Mouse (Mus musculus) frontal cortex, postnatal 10 days (tissue): Measurements from ENCODE around the gene Man1a2.

ENCODE experiments used
- DNase-seq, 2 experiments: peaks; one replicate each; pipeline ENCODE4 v3.0.0; 2022; ENCODE audit warnings: low spot score in 2 of 2, mixed read lengths in 1 of 2

Man1a2 gene

DNA sequence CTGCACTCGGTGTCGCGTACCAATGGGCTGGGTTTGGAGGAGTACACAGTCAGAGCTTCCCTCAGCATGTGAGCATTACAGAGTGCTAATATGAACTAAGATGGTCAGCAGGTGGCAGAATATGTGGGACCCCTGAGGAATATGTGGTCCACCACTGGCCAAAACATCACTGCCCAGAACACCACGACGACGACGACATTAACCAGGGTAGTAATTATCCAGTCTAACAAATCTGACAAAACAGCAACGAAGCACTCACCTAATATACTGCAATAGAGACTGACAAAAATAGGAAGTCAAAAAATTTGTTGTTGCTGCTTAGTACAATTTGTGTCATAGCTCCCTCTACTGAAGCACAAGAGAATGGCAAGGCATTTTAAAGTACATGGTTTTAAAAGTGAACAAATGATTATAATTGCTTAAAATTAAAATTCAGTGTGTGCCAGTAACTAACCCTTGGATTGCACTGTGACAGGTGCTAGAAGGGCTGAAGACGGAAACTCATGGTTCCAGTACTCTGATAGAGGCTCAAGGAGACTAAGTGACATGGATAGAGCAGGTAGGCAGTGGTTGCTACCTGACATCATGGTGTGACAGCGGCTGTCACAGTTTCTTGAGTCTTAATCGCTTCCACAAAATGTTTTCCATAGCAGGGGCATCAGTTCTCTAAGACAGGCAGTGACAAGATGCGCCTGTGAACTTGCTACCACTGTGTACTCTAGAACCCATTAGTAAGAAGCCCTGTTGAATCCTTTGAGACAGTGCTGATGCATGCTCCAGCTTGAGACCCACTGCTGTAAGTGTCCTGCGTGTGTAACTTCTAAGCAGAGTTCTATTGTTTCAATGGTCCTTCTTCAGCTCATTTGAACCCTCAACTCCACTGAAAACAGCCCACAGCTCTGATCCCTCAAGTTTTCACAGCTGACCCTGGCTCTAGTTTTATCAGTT lies 116.6 kb downstream of the Man1a2 start:
- no peak for DNase-seq

DNA sequence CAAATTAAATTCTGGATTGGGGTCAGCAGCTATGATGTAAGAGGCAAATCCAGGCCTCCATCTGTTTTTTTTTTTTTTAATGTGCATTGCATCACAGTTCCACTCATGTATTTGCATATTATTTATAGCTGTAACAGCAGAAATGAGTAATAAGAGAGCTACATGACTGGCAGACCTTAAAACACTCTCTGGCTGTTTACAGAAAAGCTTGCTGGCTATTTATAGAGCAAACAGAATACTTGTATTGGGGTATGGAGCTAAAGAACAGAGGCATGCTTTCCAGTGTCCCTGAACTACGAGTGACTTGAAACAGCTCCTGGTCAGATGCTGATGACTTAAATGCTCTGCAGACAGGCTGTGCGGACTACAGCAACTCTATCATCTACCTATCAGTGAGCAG lies 121.7 kb downstream of the Man1a2 start:
- no peak for DNase-seq

DNA sequence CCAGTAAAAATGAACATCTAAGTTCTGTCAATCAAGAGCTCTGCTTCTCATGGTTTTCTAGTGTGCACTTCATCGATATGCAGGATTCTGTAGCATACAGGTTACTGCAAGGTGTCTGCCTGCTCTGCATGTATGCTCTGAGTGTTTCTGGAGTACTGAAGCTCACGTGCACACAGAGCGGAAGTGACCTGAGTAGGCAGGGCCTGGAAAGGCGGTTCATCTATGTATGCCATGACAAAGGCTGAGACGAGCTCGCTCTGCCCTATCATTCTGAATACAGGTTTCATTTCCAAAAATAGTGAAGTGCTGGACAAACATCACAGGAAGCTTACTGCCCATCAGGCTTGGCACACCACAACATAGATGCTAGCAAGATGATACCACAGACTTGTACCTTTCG lies 122.8 kb downstream of the Man1a2 start:
- DNase-seq = no peak

DNA sequence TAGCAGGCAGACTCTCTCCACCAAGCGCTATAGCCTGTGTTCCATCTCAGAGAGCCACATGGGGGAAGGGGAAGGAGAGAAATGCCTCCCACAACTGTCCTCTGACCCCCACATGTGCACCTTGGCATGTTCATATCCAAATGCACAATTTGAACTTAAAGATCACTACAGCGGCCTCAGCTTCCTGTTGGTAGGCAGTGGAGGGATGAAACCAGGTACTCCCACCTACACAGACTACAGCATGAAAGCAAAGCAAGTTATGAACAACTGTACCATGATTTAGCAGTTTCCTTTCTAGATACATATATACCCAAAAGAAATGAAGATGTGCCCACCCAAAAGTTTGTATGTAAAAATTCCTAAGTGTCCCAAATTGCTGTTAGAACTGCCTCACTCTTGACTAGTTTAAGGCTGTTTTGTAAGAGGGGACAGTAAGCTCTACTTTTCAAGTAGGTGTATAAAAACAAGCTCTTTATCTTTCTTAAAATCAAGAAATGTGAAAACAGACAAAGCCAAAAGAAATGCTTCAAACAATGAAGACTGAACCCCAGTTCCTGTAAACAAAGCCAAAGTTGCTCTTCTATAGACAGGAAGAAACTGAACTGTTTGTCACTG lies 123.6 kb downstream of the Man1a2 start:
- DNase-seq = no peak

DNA sequence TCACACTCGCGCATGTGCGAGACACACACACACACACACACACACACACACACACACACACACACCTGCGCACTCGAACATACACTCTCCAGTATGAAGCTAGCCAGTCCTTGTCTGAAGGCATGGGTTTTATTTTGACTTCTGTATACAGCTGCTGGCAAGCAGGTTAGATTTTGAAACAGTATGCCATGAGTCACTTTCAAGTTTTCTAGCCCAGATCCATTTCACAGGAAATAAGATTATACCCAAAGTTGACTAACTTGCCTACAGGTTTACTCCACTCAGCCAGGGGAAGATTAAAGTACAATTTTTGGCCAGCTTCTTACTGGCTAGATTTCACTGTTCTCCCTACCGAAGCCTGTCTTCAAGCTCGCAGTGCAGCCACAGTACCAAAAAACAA lies 125.9 kb downstream of the Man1a2 start:
- no peak for DNase-seq

DNA sequence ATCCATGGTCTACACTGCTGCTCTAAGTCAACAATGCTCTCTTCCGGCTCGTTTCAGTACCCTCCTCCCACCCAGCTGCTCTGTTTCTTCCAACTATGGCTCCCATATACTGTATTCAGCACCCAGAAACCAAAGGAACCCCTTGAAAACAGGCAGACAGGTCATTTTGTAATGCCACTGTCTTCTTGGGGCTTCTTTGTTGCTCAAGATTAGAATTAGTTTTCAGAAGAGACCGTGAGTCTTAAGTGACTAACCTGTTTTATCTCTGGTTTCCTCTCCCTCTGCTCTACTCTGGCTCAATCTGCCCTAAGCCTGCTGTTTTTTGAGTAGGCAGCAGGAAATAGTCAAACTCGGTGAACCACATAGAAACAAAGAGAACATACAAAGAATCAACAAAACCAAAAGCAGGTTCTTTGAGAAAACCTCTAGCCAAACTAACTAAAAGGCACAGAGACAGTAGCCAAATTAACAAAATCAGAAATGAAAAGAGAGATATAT lies 127.0 kb downstream of the Man1a2 start:
- DNase-seq = no peak

DNA sequence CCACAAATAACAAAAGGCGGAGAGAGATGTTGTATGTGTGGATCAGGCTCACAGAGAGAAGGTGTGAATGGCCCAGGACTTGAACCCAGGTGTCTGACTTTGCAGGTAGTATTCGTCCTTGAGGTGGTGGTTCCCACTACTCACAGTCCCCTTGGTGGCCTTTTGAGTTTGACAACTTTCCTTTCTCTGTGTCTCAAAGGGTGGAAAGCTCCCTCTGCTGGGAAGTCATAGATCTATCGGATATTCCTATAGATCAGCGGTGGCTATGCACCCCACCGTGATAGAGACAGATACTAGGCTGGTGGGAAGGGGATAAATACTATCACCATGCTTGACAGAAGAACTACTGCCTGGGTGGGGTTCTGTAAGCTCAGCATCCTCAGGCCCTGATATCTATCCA lies 130.5 kb downstream of the Man1a2 start:
- no peak for DNase-seq

DNA sequence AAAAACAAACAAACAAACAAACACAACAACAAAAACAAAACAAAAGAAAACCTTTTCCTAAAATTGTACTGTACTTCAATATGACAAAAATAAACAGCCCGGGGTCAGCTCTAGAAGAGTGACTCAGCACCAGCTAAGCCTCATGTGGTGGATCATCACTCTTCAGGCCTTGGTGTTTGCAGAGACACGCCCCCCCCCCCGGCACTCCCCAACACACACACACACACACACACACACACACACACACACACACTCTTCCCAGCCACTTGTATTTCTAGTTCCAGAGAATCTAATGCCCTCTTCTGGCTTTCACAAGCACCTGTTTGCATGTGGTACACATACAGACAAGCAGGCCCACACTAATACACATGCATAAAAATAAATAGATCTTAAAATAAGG lies 133.1 kb downstream of the Man1a2 start:
- DNase-seq = no peak

DNA sequence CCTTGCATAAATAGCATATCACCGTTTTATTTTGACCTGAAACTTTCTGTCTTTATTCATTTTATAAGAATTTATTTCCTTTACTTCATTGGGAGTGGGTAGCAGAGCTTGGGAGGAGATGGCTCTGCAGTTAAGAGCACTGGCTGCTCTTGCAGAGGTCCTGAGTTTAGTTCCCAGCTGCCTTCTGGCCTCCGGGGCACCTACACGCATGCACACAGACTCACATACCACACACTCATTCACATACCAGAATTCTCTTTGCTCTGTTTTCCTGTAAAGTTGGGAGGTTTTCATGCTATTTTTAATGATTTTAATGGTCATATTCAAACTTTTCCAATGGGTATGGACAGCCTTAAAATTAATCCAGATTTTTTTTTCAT lies 137.4 kb downstream of the Man1a2 start:
- no peak for DNase-seq

DNA sequence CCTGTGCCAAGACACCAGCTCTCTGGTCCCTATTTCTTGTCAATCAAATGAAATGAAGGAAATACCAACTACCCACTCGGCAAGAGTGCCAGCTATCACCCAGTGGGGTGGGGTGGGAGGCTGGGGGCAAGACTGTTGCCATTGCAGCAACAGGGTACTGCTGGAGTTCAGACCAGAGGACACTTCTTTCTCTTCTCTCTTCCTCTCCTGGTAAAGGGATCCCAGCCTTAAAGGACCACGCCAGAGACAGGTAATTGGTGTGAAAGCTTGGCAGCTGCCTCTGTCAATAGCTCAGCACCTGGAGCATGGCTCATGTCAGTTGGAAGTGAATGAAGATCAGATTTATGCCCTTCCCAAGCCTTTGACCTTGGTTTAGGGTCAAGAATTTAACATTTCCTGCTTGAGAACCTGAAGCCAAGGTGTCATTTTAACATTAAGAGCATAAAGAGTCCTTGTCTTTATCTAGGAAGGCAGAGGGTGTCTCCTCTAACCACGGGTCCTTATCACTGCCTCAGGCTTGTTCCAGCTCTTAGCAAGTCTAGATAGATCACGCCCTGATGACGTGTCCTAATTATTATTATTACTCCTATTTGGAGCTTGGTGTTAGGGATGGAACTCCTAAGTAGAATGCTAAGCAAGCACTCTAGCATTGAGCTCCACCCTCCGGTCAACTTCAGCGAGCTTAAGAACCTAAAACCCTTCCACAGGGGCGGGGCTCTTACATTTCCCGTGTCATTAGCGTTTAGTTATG lies 138.0 kb downstream of the Man1a2 start:
- no peak for DNase-seq

DNA sequence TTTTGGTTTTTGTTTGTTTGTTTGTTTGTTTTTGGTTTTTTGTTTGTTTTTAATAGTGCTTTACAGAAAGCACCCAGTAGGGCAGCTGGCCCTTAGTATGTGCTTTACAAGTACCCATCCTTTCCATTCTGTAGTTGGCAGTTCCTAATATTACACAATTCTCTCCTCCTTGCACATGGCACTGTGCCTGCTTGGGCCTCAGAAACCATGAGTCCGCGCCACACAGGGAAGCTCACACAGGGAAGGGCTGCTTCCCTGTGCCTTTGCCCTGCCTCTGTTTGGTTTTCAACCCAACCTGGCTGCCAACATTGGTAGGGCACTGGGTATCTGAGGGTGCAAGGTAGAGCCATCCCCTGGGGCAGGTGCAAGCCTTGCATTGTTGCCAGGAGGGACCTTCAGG lies 148.6 kb downstream of the Man1a2 start:
- DNase-seq = no peak

DNA sequence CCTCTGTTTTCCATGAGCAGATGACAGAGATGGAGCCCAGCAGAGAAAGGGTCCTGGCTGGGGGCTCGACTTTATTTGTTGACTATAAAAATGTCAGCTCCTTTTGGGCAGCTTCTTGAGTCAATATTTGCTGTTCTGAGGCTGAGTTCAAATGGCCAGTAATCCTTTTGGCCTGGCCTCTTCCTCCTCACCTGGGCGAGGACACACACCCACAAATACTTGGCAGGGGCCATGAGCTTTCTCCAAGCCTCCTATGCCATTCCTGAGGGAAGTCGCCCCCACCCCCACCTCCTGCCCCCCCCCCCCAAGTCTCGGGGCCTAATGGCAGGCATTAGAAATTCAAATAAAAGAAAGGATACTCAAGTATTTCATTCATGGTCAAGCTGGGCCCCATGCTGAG lies 149.4 kb downstream of the Man1a2 start:
- no peak for DNase-seq

DNA sequence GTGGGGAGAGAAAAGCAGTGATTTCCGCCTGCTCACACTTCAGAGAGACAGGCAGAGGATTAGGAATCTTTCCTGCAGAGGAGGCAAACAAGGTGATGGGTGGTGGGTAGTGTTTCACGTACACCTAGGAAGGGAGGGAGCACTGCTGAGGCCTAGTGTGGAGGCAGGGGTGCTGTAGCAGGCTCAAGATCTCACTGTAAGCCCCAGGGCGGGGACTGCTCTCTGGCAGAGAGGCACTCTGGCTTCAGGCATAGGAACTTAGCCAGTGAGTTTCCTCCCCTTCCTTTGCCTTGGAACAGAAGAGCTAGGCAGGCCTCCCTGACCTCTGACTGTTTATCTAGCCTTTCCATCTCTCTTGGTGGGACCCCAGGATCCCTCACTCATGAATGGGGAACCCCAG lies 150.0 kb downstream of the Man1a2 start:
- DNase-seq = no peak

DNA sequence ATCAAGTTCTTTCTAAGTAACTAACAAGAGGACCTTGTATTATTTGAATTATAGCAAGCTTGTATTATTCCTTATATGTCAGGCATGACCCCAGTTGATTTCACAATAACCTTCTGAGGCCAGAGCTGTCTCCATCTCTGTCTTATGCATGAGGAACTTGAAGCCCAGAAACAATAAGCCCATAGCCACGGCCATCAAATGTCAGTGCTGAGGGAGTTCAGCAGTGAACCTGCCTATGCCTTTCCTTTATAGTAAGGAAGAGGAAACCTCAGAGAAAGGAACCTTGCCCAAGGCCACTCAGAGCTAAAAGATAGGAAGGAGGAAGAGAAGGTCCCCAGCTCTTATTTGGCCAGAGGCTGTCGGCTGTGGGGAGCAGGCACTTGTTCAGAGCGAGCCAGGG lies 150.9 kb downstream of the Man1a2 start:
- no peak for DNase-seq

DNA sequence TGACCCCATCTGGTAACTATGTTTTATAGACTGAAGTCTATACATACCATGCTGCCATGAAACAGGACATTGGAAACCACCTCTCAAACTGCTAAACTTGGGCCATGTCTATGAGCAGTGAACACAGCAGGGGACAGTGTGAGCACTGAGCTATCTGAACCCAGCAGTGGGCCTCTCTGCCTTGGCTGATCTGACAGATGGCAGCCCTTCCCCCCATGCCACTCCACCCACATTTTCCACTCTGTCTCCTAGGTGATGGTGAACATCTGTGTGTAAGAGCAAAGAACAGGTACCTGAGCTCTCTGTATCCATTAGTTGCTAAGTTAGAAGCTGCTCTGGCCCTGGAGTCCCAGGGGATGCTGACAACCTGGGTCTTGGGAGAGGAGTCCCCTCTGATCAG lies 151.9 kb downstream of the Man1a2 start:
- DNase-seq = no peak

DNA sequence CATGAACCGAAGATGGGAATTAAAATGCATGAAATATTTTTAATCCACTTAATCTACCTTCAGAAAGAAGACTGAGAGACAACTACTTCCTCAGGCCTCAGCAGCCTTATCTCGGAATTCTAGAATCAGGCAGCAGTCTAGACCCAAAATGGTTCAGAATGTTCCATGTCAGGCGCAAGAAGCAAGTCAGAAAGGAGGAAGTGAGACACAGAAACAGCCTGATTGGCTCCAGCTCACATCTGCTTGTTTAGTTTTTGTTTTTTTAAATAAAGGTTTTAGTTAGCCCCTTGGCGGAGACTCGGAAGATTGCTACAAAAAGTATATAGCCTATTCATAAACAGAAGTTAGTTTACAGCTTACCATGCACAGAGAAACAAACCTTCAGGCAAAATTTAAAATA lies 154.4 kb downstream of the Man1a2 start:
- DNase-seq = no peak

DNA sequence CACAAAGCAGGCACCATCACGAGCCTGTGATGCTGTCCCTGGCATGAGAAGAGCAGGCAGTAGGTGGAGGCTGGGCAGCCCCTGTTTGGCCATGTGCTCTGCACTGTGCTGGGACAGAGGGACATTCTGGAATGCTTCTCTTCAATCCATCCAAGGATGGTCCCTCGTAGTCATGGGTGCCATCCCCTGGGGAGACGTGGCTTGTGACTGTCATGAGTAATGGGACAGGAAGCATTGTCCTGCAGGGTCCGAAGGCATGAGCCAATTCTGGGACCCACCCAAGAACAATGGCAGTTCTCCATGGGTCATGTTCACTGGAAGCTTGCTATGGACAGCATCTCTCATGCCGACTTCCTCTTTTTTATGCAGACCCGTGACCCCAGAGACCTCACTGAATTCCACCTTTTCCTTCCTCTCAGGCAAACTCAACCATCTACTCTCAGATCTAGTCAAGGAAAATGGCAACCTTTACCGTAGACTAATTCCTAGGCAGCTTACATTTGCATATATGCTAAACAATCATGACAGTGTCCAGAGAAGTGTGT lies 155.0 kb downstream of the Man1a2 start:
- DNase-seq = no peak

DNA sequence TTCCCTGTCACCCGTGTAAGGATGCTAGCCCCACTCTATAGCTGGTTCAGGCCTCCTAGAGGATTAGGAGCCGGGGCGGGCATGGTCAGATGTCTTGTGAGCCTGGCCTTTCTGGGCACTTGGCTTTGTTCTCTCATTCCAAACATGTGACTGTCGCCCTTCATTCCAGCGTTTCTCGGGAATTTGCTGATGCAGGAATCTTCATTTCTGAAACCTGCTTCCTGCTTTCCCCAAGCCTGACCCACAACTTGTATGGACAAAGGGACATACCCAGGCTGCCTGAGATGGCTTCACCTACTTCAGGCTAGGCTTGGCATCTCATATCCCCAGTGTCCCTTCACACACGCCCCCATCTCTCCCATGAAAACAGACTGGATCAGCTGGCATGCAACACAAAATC lies 162.6 kb downstream of the Man1a2 start:
- no peak for DNase-seq

DNA sequence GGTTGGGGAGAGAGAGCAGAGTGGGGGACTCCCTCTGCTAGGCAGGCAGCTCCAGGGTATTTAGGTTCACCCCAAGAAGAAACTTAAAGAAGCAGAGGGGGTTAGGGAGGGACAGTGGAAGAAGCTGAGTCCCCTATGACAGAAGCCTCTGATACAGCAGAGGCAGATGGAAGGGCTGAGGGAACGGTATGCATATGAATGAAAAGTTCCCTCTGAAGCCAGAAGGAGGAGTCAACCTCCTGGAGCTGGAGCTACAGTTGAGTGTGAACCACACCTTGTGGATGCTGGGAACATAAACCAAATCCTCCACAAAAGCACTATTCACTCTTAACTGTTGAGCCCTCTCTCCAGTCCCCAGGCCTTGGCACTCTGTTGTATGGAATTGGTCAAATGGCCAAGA lies 163.7 kb downstream of the Man1a2 start:
- no peak for DNase-seq

DNA sequence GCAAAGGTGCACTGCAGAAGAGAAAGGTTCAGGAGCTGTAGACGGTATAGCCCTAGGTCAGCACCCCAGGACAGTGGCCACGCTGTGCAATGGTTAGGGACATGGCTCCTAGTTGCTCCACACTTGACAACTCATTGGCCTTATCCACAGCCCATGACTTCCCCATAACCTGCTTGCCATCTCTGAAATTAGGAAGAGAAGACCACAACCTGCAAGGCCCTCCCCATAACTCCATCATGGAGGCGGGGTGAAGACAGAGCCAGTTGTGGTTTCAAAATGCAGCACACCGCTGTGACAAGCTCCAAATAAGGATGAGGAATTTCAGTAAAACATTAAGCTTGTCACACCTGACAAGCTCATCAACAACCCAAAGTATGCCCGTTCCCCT lies 169.6 kb downstream of the Man1a2 start:
- no peak for DNase-seq

DNA sequence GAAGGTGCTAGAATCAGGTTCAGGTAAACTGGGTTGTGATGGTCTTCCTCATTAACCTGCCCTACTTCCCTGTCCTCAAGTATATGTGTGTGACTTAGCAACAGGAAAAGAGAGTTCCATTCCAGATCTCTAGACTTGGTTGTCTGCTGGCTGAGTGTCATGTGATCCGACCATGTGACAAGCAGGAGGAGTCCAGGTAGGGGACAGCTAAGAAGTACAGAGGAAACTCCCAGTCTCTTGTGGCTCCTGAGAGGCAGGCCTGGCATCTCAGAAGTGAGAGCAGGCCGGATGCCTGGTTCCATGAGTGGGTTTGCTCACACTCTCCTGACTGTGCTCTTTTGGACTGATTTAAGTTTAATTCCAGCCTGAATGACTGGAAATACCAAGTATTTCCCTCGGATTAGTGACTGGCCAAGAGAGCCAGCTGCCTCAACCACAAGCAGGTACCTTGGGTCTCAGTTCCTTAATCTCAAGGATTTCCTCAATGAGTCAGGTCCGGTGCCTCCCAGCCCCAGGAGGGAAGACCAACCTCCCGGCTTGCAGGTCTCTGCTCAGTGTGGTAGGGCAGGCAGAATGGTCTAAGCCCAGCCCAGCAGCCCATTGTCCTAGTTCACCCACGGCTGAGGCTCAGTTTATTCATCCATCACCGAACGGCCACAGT lies 170.1 kb downstream of the Man1a2 start:
- no peak for DNase-seq
